Mouse (Mus musculus): ENCODE data around the gene Sebox. TPM values are rescaled to one million over a fixed set of nuclear protein-coding genes. Genes with fewer than 3 reads are reported as not detected.

Sebox gene
- polyA plus RNA-seq, 1 experiment from 2014 or later, result 0.09 TPM

Other genes with a start within 250 kb of the Sebox start
- 33.6 and 42.8 TPM in 2 replicates for gene 2610507B11Rik, start 241.7 kb upstream of the Sebox start, polyA plus RNA-seq (2015; fragmentation: Nextera tagmentation; extraction: Ambion mirVana)
- gene BC030499, start 212.6 kb upstream of the Sebox start, polyA plus RNA-seq (2015; fragmentation: Nextera tagmentation; extraction: Ambion mirVana), result 0.06 TPM in 1 of 2 replicates, not detected in the other
- 30.3 and 32.6 TPM in 2 replicates for gene Spag5, start 201.9 kb upstream of the Sebox start, polyA plus RNA-seq (2015; fragmentation: Nextera tagmentation; extraction: Ambion mirVana)
- 4.9 and 5.2 TPM in 2 replicates for gene Aldoc, start 180.5 kb upstream of the Sebox start, polyA plus RNA-seq (2015; fragmentation: Nextera tagmentation; extraction: Ambion mirVana)
- 32.3 and 37.1 TPM in 2 replicates for gene Pigs, start 175.0 kb upstream of the Sebox start, polyA plus RNA-seq (2015; fragmentation: Nextera tagmentation; extraction: Ambion mirVana)
- 27.4 and 28.0 TPM in 2 replicates for gene Unc119, start 160.0 kb upstream of the Sebox start, polyA plus RNA-seq (2015; fragmentation: Nextera tagmentation; extraction: Ambion mirVana)
- not detected in 2 replicates for gene Foxn1, start 116.9 kb upstream of the Sebox start, polyA plus RNA-seq (2015; fragmentation: Nextera tagmentation; extraction: Ambion mirVana)
- gene Slc13a2, start 81.2 kb upstream of the Sebox start, polyA plus RNA-seq (2015; fragmentation: Nextera tagmentation; extraction: Ambion mirVana), result 0.07 TPM in 1 of 2 replicates, not detected in the other
- 6.1 and 6.5 TPM in 2 replicates for gene Slc46a1, start 37.8 kb upstream of the Sebox start, polyA plus RNA-seq (2015; fragmentation: Nextera tagmentation; extraction: Ambion mirVana)
- 0.16 and 0.29 TPM in 2 replicates for gene Sarm1, start 5.7 kb upstream of the Sebox start, polyA plus RNA-seq (2015; fragmentation: Nextera tagmentation; extraction: Ambion mirVana)
- 297 and 348 TPM in 2 replicates for gene Vtn, start 4.4 kb upstream of the Sebox start, polyA plus RNA-seq (2015; fragmentation: Nextera tagmentation; extraction: Ambion mirVana)
- 30.1 and 31.9 TPM in 2 replicates for gene Tmem199, start 8.7 kb downstream of the Sebox start, polyA plus RNA-seq (2015; fragmentation: Nextera tagmentation; extraction: Ambion mirVana)
- gene Poldip2, start 8.7 kb downstream of the Sebox start, polyA plus RNA-seq (2015; fragmentation: Nextera tagmentation; extraction: Ambion mirVana), result 78.1 and 82.4 TPM in 2 replicates
- 15.6 and 16.4 TPM in 2 replicates for gene Tnfaip1, start 32.9 kb downstream of the Sebox start, polyA plus RNA-seq (2015; fragmentation: Nextera tagmentation; extraction: Ambion mirVana)
- gene Ift20, start 32.9 kb downstream of the Sebox start, polyA plus RNA-seq (2015; fragmentation: Nextera tagmentation; extraction: Ambion mirVana), result 83.1 and 88.6 TPM in 2 replicates
- gene Tmem97, start 47.3 kb downstream of the Sebox start, polyA plus RNA-seq (2015; fragmentation: Nextera tagmentation; extraction: Ambion mirVana), result 110 and 122 TPM in 2 replicates
- 6.4 and 6.5 TPM in 2 replicates for gene Nlk, start 193.9 kb downstream of the Sebox start, polyA plus RNA-seq (2015; fragmentation: Nextera tagmentation; extraction: Ambion mirVana)
- gene Ccnq, start 248.3 kb downstream of the Sebox start, polyA plus RNA-seq (2015; fragmentation: Nextera tagmentation; extraction: Ambion mirVana), result 24.2 and 26.5 TPM in 2 replicates